Mouse (Mus musculus) ES-E14 (cell line): ENCODE results near the gene Lmcd1.

Experiments used
- CHD2 ChIP-seq: IDR thresholded peaks from 2 replicates; pipeline ENCODE4 v1.6.1; 2014; ENCODE audit warnings: mild to moderate bottlenecking, low read depth, low read length, inconsistent platforms
- HCFC1 ChIP-seq: IDR thresholded peaks from 2 replicates; pipeline ENCODE4 v1.6.1; 2012; ENCODE audit warnings: low read length, inconsistent platforms, borderline replicate concordance; ENCODE audit not compliant: insufficient read depth
- MAFK ChIP-seq: IDR thresholded peaks from 2 replicates; pipeline ENCODE4 v1.6.1; 2014; ENCODE audit warnings: mild to moderate bottlenecking, low read depth, low read length, inconsistent platforms; ENCODE audit not compliant: insufficient read depth
- ZNF384 ChIP-seq: IDR thresholded peaks from 2 replicates; pipeline ENCODE4 v1.6.1; 2012; ENCODE audit warnings: low read depth, low read length, inconsistent platforms

- TF ChIP-seq HCFC1 (no peak), MAFK (no peak), CHD2 (no peak), ZNF384 (no peak)
Observed at GRCm38 (mm10) chr6:112320679-112321078, 47.1 kb downstream of the Lmcd1 start.
